Mouse (Mus musculus) spleen, adult 2 months (tissue): Measurements from ENCODE around the gene Slc24a3.

Experiments used
- CTCF ChIP-seq: fragments of 200-500 bp; IDR thresholded peaks from 2 replicates; pipeline ENCODE4 v1.5.1; 2011; ENCODE audit warnings: mild to moderate bottlenecking, inconsistent platforms; ENCODE audit not compliant: insufficient read depth, insufficient read length, insufficient replicate concordance; ENCODE audit errors: extremely low read depth
- POLR2A ChIP-seq: fragments of 200-500 bp; IDR thresholded peaks from 2 replicates; pipeline ENCODE4 v1.6.1; 2011; ENCODE audit warnings: low read depth, low read length, inconsistent platforms

- no peak for TF ChIP-seq POLR2A
- TF ChIP-seq CTCF: no peak
Measured at GRCm38 (mm10) chr2:145501472-145501871, 333.9 kb downstream of the Slc24a3 start.
